Mouse (Mus musculus): ENCODE results near the gene B430218F22Rik.

The B430218F22Rik gene

GRCm38 (mm10) chr13:118386511-118387447 is at the start of gene B430218F22Rik, which contains the start of gene Mrps30:
Gene B430218F22Rik, plus strand, starts transcription at chr13:118386630.
Gene Mrps30, minus strand, starts transcription at chr13:118387252.
- DNase-seq = peak; percentile 98

GRCm38 (mm10) chr13:118350257-118350656 is 36.2 kb upstream of the B430218F22Rik start:
- DNase-seq = no peak

- DNase-seq = no peak
Measured at GRCm38 (mm10) chr13:118350870-118351269, 35.6 kb upstream of the B430218F22Rik start.

- no peak for DNase-seq
Measured at GRCm38 (mm10) chr13:118363342-118363741, 23.1 kb upstream of the B430218F22Rik start.

GRCm38 (mm10) chr13:118365774-118366173 is 20.7 kb upstream of the B430218F22Rik start:
- no peak for DNase-seq

- DNase-seq = no peak
Measured at GRCm38 (mm10) chr13:118372871-118373270, 13.6 kb upstream of the B430218F22Rik start.

- DNase-seq = peak; percentile 46 to 80
Measured at GRCm38 (mm10) chr13:118379155-118379554, 7.3 kb upstream of the B430218F22Rik start.

GRCm38 (mm10) chr13:118380381-118380780 is 6.0 kb upstream of the B430218F22Rik start:
- no peak for DNase-seq

GRCm38 (mm10) chr13:118387448-118387801 is 995 bp downstream of the B430218F22Rik start:
- DNase-seq = peak in 1 of 2 experiments; percentile 30

GRCm38 (mm10) chr13:118395803-118396202 is 9.4 kb downstream of the B430218F22Rik start:
- no peak for DNase-seq

- DNase-seq = no peak
Measured at GRCm38 (mm10) chr13:118400340-118400739, 13.9 kb downstream of the B430218F22Rik start.

- DNase-seq = no peak
Measured at GRCm38 (mm10) chr13:118403544-118403943, 17.1 kb downstream of the B430218F22Rik start.

GRCm38 (mm10) chr13:118411297-118411992 is 25.0 kb downstream of the B430218F22Rik start:
- DNase-seq = no peak

GRCm38 (mm10) chr13:118418163-118418562 is 31.7 kb downstream of the B430218F22Rik start:
- DNase-seq = no peak

GRCm38 (mm10) chr13:118420408-118420807 is 34.0 kb downstream of the B430218F22Rik start:
- DNase-seq = no peak

GRCm38 (mm10) chr13:118420847-118421246 is 34.4 kb downstream of the B430218F22Rik start:
- DNase-seq = no peak
